ENCODE assay signal across 8 mouse cellular contexts in genomic region chr17:6684464-6685287, GRCm38 (mm10). TPM values are rescaled to one million over a fixed set of nuclear protein-coding genes. Genes with fewer than 3 reads are reported as not detected.
DNase-seq lines count a peak whose midpoint lies in the region; ATAC-seq and TF ChIP-seq lines count a peak whose summit lies in the region.
"Not testable (repeated sequence)": the region's sequence is repeated elsewhere in the genome, so short reads cannot be mapped to it uniquely, and the experiment has no call there.
"Had no signal": no experiment of that assay in that cellular context is flagged by ENCODE, and none has a peak within 500 bp of the region (broad histone marks: within the 10 kb centered on the region; RNA-seq: fewer than 3 reads in every experiment).

No protein-coding gene starts in this region.

- H3K9ac ChIP-seq in embryonic facial prominence, embryonic 12.5 days; forebrain, embryonic 16.5 days (replicated peaks; ENCODE audit: low read depth, low read length); heart, postnatal 0 days (replicated peaks; ENCODE audit: low read depth, low read length); intestine, embryonic 15.5 days; limb, embryonic 14.5 days (ENCODE audit: low read depth, low read length, severe bottlenecking); neural tube, embryonic 12.5 days: not testable (repeated sequence)

- WGBS in embryonic facial prominence, embryonic 12.5 days = 0% methylated on average over 1 of the region's 4 CpGs
- no CpG with 5 or more reads among the region's 4 CpGs for WGBS in forebrain, embryonic 16.5 days
- no CpG with 5 or more reads among the region's 4 CpGs for WGBS in heart, postnatal 0 days
- 0% methylated on average over 1 of the region's 4 CpGs for WGBS in intestine, embryonic 15.5 days
- no CpG with 5 or more reads among the region's 4 CpGs for WGBS in limb, embryonic 14.5 days
- WGBS in midbrain, embryonic 10.5 days = no CpG with 5 or more reads among the region's 4 CpGs
- WGBS in neural tube, embryonic 12.5 days = 20% methylated on average over 1 of the region's 4 CpGs

- not testable (repeated sequence) for DNase-seq in heart, postnatal 0 days (ENCODE audit: low spot score); limb, embryonic 14.5 days (ENCODE audit: low spot score)
- peak; percentile 32 for DNase-seq in midbrain, embryonic 10.5 days (ENCODE audit: low spot score)

- H3K4me1 ChIP-seq in embryonic facial prominence, embryonic 12.5 days; forebrain, embryonic 16.5 days (replicated peaks; ENCODE audit: control insufficient read depth, insufficient read depth, low read length); heart, postnatal 0 days (ENCODE audit: control insufficient read depth, insufficient read depth); intestine, embryonic 15.5 days (replicated peaks); limb, embryonic 14.5 days (ENCODE audit: control insufficient read depth, insufficient read depth, low read length); midbrain, embryonic 10.5 days; neural tube, embryonic 12.5 days: not testable (repeated sequence)

- not testable (repeated sequence) for TF ChIP-seq CTCF in heart, postnatal 0 days (IDR thresholded peaks at IDR 0.05; ENCODE audit: low read depth)

- not testable (repeated sequence) for H3K4me3 ChIP-seq in embryonic facial prominence, embryonic 12.5 days; forebrain, embryonic 16.5 days (replicated peaks; ENCODE audit: low read length); heart, postnatal 0 days (ENCODE audit: low read depth, low read length); intestine, embryonic 15.5 days (replicated peaks); limb, embryonic 14.5 days (replicated peaks; ENCODE audit: low read length); midbrain, embryonic 10.5 days; neural tube, embryonic 12.5 days

- peak; percentile 86 for ATAC-seq in embryonic facial prominence, embryonic 12.5 days (ENCODE audit: insufficient number of reproducible peaks, insufficient read depth, low FRiP score, low TSS enrichment)
- peak; percentile 93 for ATAC-seq in forebrain, embryonic 16.5 days
- peak; percentile 83 for ATAC-seq in heart, postnatal 0 days (ENCODE audit: insufficient read depth, low read depth)
- ATAC-seq in intestine, embryonic 15.5 days = peak; percentile 84
- ATAC-seq in limb, embryonic 14.5 days (ENCODE audit: low FRiP score, low read depth) = peak; percentile 84
- peak; percentile 94 for ATAC-seq in neural tube, embryonic 12.5 days (ENCODE audit: low FRiP score, low read depth)

- not testable (repeated sequence) for H3K27ac ChIP-seq in embryonic facial prominence, embryonic 12.5 days; forebrain, embryonic 16.5 days (ENCODE audit: low read length); heart, postnatal 0 days (ENCODE audit: low read depth); intestine, embryonic 15.5 days; limb, embryonic 14.5 days (replicated peaks; ENCODE audit: low read depth, low read length); neural tube, embryonic 12.5 days
- peak overlapping the region; percentile 43; the same call in 1 of the 2 replicates for H3K27ac ChIP-seq in midbrain, embryonic 10.5 days (replicated peaks)

- H3K4me2 ChIP-seq in embryonic facial prominence, embryonic 12.5 days (replicated peaks); forebrain, embryonic 16.5 days (ENCODE audit: low read length); heart, postnatal 0 days (ENCODE audit: low read depth, low read length); intestine, embryonic 15.5 days (replicated peaks); limb, embryonic 14.5 days (replicated peaks; ENCODE audit: low read depth, low read length, severe bottlenecking); neural tube, embryonic 12.5 days (replicated peaks): not testable (repeated sequence)

- H3K9me3 ChIP-seq in embryonic facial prominence, embryonic 12.5 days; forebrain, embryonic 16.5 days (ENCODE audit: control insufficient read depth, low read length); heart, postnatal 0 days (replicated peaks; ENCODE audit: control insufficient read depth, low read length); intestine, embryonic 15.5 days; limb, embryonic 14.5 days (ENCODE audit: control insufficient read depth, low read length); midbrain, embryonic 10.5 days (replicated peaks); neural tube, embryonic 12.5 days: not testable (repeated sequence)

- not testable (repeated sequence) for TF ChIP-seq EP300 in heart, postnatal 0 days (IDR thresholded peaks at IDR 0.05; ENCODE audit: low read depth)

- not testable (repeated sequence) for TF ChIP-seq POLR2A in limb, embryonic 14.5 days (IDR thresholded peaks at IDR 0.05; ENCODE audit: borderline replicate concordance, extremely low read depth, insufficient read depth, insufficient read length)

- H3K27me3 ChIP-seq in embryonic facial prominence, embryonic 12.5 days; forebrain, embryonic 16.5 days (replicated peaks; ENCODE audit: control insufficient read depth, insufficient read depth, low read length); heart, postnatal 0 days (ENCODE audit: control insufficient read depth, insufficient read depth, low read length); intestine, embryonic 15.5 days (replicated peaks); limb, embryonic 14.5 days (ENCODE audit: control insufficient read depth, insufficient read depth, low read length); midbrain, embryonic 10.5 days (ENCODE audit: low read depth, poor library complexity, severe bottlenecking); neural tube, embryonic 12.5 days (replicated peaks): not testable (repeated sequence)

- not testable (repeated sequence) for H3K36me3 ChIP-seq in embryonic facial prominence, embryonic 12.5 days; forebrain, embryonic 16.5 days (ENCODE audit: control insufficient read depth, insufficient read depth); heart, postnatal 0 days (replicated peaks; ENCODE audit: control insufficient read depth, insufficient read depth, low read length); intestine, embryonic 15.5 days; limb, embryonic 14.5 days (ENCODE audit: control insufficient read depth, insufficient read depth, low read length); midbrain, embryonic 10.5 days; neural tube, embryonic 12.5 days

RNA-seq across cellular contexts. Expression of gene Sytl3, which starts 25.8 kb away (rescaled TPM):
- polyA plus RNA-seq in embryonic facial prominence, embryonic 12.5 days (2016; fragmentation: Nextera tagmentation; extraction: Ambion mirVana) = 0.13 and 0.24 TPM in 2 replicates
- 0.22 and 0.30 TPM in 2 replicates for polyA plus RNA-seq in forebrain, embryonic 16.5 days (2015; fragmentation: Nextera tagmentation; extraction: Ambion mirVana)
- total RNA-seq in heart, postnatal 0 days (2014; rRNA removed; ENCODE audit: low replicate concordance) = 1.9 TPM in 1 of 2 replicates, not detected in the other
- polyA plus RNA-seq in heart, postnatal 0 days (2015; fragmentation: Nextera tagmentation; extraction: Ambion mirVana) = 0.18 and 0.40 TPM in 2 replicates
- polyA plus RNA-seq in intestine, embryonic 15.5 days (2015; fragmentation: Nextera tagmentation; extraction: Ambion mirVana) = 1.9 and 2.4 TPM in 2 replicates
- 0.10 TPM in 2 replicates for polyA plus RNA-seq in limb, embryonic 14.5 days (2012; rRNA removed)
- polyA plus RNA-seq in limb, embryonic 14.5 days (2014; fragmentation: Nextera tagmentation; extraction: Ambion mirVana) = 0.19 and 0.26 TPM in 2 replicates
- 0.07 and 0.14 TPM in 2 replicates for polyA plus RNA-seq in midbrain, embryonic 10.5 days (2016; fragmentation: Nextera tagmentation; extraction: Ambion mirVana)
- polyA plus RNA-seq in neural tube, embryonic 12.5 days (2016; fragmentation: Nextera tagmentation; extraction: Ambion mirVana) = 0.16 and 0.18 TPM in 2 replicates
- polyA plus RNA-seq: liver, embryonic 12.5 days had no signal

RNA-seq across cellular contexts. Expression of gene Dynlt1f, which starts 29.0 kb away (rescaled TPM):
- 284 and 298 TPM in 2 replicates for polyA plus RNA-seq in embryonic facial prominence, embryonic 12.5 days (2016; fragmentation: Nextera tagmentation; extraction: Ambion mirVana)
- polyA plus RNA-seq in forebrain, embryonic 16.5 days (2015; fragmentation: Nextera tagmentation; extraction: Ambion mirVana) = 201 and 206 TPM in 2 replicates
- 130 and 148 TPM in 2 replicates for total RNA-seq in heart, postnatal 0 days (2014; rRNA removed; ENCODE audit: low replicate concordance)
- 213 TPM in 2 replicates for polyA plus RNA-seq in heart, postnatal 0 days (2015; fragmentation: Nextera tagmentation; extraction: Ambion mirVana)
- polyA plus RNA-seq in intestine, embryonic 15.5 days (2015; fragmentation: Nextera tagmentation; extraction: Ambion mirVana) = 254 and 273 TPM in 2 replicates
- 197 and 228 TPM in 2 replicates for polyA plus RNA-seq in limb, embryonic 14.5 days (2012; rRNA removed)
- polyA plus RNA-seq in limb, embryonic 14.5 days (2014; fragmentation: Nextera tagmentation; extraction: Ambion mirVana) = 242 and 248 TPM in 2 replicates
- 291 and 297 TPM in 2 replicates for polyA plus RNA-seq in midbrain, embryonic 10.5 days (2016; fragmentation: Nextera tagmentation; extraction: Ambion mirVana)
- 345 and 348 TPM in 2 replicates for polyA plus RNA-seq in neural tube, embryonic 12.5 days (2016; fragmentation: Nextera tagmentation; extraction: Ambion mirVana)
